Mouse (Mus musculus): Measurements from ENCODE around the gene Spsb4. TPM values are rescaled to one million over a fixed set of nuclear protein-coding genes. Genes with fewer than 3 reads are reported as not detected.

Gene Spsb4
- polyA plus RNA-seq, 1 experiment from 2014 or later = 6.1 TPM

GRCm38 (mm10) chr9:96908737-96909136 is 109.9 kb downstream of the Spsb4 start:
- DNase-seq (ENCODE audit: low spot score) = no peak
- no peak overlapping the region for H3K4me3 ChIP-seq (ENCODE audit: low read depth, low read length)
- no peak for TF ChIP-seq EP300 (optimal IDR thresholded peaks at IDR 0.05)
- no peak for TF ChIP-seq CTCF (IDR thresholded peaks at IDR 0.05; ENCODE audit: low read depth)
- H3K9ac ChIP-seq (ENCODE audit: low read length) = no peak overlapping the region
- no peak overlapping the region for H3K4me2 ChIP-seq (replicated peaks; ENCODE audit: low read depth)
- H3K4me1 ChIP-seq (replicated peaks; ENCODE audit: control insufficient read depth, insufficient read depth) = no peaks in the 10 kb centered on the region
- ATAC-seq (ENCODE audit: low FRiP score, low TSS enrichment) = no peak
- H3K27ac ChIP-seq (replicated peaks) = no peak overlapping the region
- H3K9me3 ChIP-seq (ENCODE audit: control insufficient read depth, low read length) = no peaks in the 10 kb centered on the region
- WGBS = 52% methylated on average over 2 of the region's 2 CpGs
- H3K27me3 ChIP-seq (ENCODE audit: control insufficient read depth, insufficient read depth, low read length) = no peaks in the 10 kb centered on the region
- H3K36me3 ChIP-seq (ENCODE audit: control insufficient read depth, insufficient read depth, low read length) = no peaks in the 10 kb centered on the region

GRCm38 (mm10) chr9:96904360-96905355 is 114.0 kb downstream of the Spsb4 start:
- WGBS = 77% methylated on average over 7 of the region's 7 CpGs
- H3K27ac ChIP-seq (replicated peaks) = no peak overlapping the region
- no peak for ATAC-seq (ENCODE audit: low FRiP score, low TSS enrichment)

GRCm38 (mm10) chr9:96899717-96900116 is 118.9 kb downstream of the Spsb4 start:
- H3K27me3 ChIP-seq (ENCODE audit: control insufficient read depth, insufficient read depth, low read length) = no peaks in the 10 kb centered on the region
- no peak overlapping the region for H3K4me3 ChIP-seq (ENCODE audit: low read depth, low read length)
- H3K9me3 ChIP-seq (ENCODE audit: control insufficient read depth, low read length) = no peaks in the 10 kb centered on the region
- no peaks in the 10 kb centered on the region for H3K4me1 ChIP-seq (replicated peaks; ENCODE audit: control insufficient read depth, insufficient read depth)
- no peak overlapping the region for H3K9ac ChIP-seq (ENCODE audit: low read length)
- no peak for TF ChIP-seq EP300 (optimal IDR thresholded peaks at IDR 0.05)
- no peak for TF ChIP-seq CTCF (IDR thresholded peaks at IDR 0.05; ENCODE audit: low read depth)
- no peak overlapping the region for H3K27ac ChIP-seq (replicated peaks)
- no peaks in the 10 kb centered on the region for H3K36me3 ChIP-seq (ENCODE audit: control insufficient read depth, insufficient read depth, low read length)
- 73% methylated on average over 5 of the region's 5 CpGs for WGBS
- no peak for ATAC-seq (ENCODE audit: low FRiP score, low TSS enrichment)
- H3K4me2 ChIP-seq (replicated peaks; ENCODE audit: low read depth) = no peak overlapping the region
- DNase-seq (ENCODE audit: low spot score) = no peak

More at GRCm38 (mm10) chr9:96904360-96905355, 114.0 kb downstream of the Spsb4 start:
- TF ChIP-seq CTCF (IDR thresholded peaks at IDR 0.05; ENCODE audit: low read depth) (no peak), EP300 (optimal IDR thresholded peaks at IDR 0.05) (no peak)
- no peak for DNase-seq (ENCODE audit: low spot score)
- H3K9ac ChIP-seq (ENCODE audit: low read length) = no peak overlapping the region
- no peaks in the 10 kb centered on the region for H3K9me3 ChIP-seq (ENCODE audit: control insufficient read depth, low read length)
- no peaks in the 10 kb centered on the region for H3K36me3 ChIP-seq (ENCODE audit: control insufficient read depth, insufficient read depth, low read length)
- H3K4me3 ChIP-seq (ENCODE audit: low read depth, low read length) = no peak overlapping the region
- H3K4me2 ChIP-seq (replicated peaks; ENCODE audit: low read depth) = no peak overlapping the region
- no peaks in the 10 kb centered on the region for H3K4me1 ChIP-seq (replicated peaks; ENCODE audit: control insufficient read depth, insufficient read depth)
- H3K27me3 ChIP-seq (ENCODE audit: control insufficient read depth, insufficient read depth, low read length) = no peaks in the 10 kb centered on the region

GRCm38 (mm10) chr9:96899004-96899403 is 119.6 kb downstream of the Spsb4 start:
- DNase-seq (ENCODE audit: low spot score) (no peak), ATAC-seq (ENCODE audit: low FRiP score, low TSS enrichment) (no peak)
- H3K27me3 ChIP-seq (ENCODE audit: control insufficient read depth, insufficient read depth, low read length) = no peaks in the 10 kb centered on the region
- H3K36me3 ChIP-seq (ENCODE audit: control insufficient read depth, insufficient read depth, low read length) = no peaks in the 10 kb centered on the region
- TF ChIP-seq CTCF (IDR thresholded peaks at IDR 0.05; ENCODE audit: low read depth) (no peak), EP300 (optimal IDR thresholded peaks at IDR 0.05) (no peak)
- H3K9me3 ChIP-seq (ENCODE audit: control insufficient read depth, low read length) = no peaks in the 10 kb centered on the region
- no peaks in the 10 kb centered on the region for H3K4me1 ChIP-seq (replicated peaks; ENCODE audit: control insufficient read depth, insufficient read depth)
- no peak overlapping the region for H3K4me2 ChIP-seq (replicated peaks; ENCODE audit: low read depth)
- H3K9ac ChIP-seq (ENCODE audit: low read length) = no peak overlapping the region
- no peak overlapping the region for H3K27ac ChIP-seq (replicated peaks)
- H3K4me3 ChIP-seq (ENCODE audit: low read depth, low read length) = no peak overlapping the region

DNA sequence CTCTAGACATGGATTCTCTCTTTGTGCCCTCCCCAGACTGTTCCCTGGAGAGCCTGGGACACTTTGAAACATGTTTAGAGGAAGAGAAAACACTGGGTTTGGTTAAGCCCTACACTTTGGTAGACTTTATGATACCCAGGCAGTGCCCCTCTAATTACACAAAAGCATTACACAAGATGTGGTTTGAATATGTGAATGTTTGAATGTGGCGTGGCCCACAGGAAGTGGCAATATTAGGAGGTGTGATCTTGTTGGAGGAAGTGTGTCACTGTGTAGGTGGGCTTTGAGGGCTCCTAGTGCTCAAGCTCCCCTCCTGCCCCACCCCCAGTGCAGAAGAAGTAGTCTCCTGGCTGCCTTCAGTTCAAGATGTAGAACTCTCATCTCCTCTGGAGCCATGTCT is 122.0 kb downstream of the Spsb4 start:
- no peak overlapping the region for H3K9ac ChIP-seq (ENCODE audit: low read length)
- DNase-seq (ENCODE audit: low spot score) (no peak), ATAC-seq (ENCODE audit: low FRiP score, low TSS enrichment) (no peak)
- H3K36me3 ChIP-seq (ENCODE audit: control insufficient read depth, insufficient read depth, low read length) = no peaks in the 10 kb centered on the region
- H3K27ac ChIP-seq (replicated peaks) = no peak overlapping the region
- no peak overlapping the region for H3K4me3 ChIP-seq (ENCODE audit: low read depth, low read length)
- H3K4me2 ChIP-seq (replicated peaks; ENCODE audit: low read depth) = no peak overlapping the region
- no peaks in the 10 kb centered on the region for H3K9me3 ChIP-seq (ENCODE audit: control insufficient read depth, low read length)
- H3K4me1 ChIP-seq (replicated peaks; ENCODE audit: control insufficient read depth, insufficient read depth) = no peaks in the 10 kb centered on the region
- 88% methylated on average over 1 of the region's 1 CpGs for WGBS
- no peak for TF ChIP-seq EP300 (optimal IDR thresholded peaks at IDR 0.05)
- no peak for TF ChIP-seq CTCF (IDR thresholded peaks at IDR 0.05; ENCODE audit: low read depth)
- no peaks in the 10 kb centered on the region for H3K27me3 ChIP-seq (ENCODE audit: control insufficient read depth, insufficient read depth, low read length)

DNA sequence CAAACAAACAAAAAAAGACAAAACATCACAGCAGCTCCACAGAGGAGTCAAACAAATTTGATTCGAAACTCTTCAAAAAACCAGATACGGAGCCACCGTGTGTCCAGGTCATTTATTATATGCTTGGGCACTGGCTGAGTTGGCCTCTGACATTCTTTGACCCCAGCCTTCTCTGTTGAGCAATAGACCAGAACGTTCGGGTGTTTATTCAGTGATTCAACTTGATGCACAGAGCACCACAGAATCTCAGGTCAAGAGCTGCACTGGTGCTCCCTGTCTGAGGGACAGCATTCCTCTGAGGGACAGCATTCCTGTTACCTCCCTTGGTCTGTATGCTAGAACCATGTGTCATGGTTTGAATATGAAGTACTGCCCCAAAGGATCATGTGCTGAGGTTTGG is 125.1 kb downstream of the Spsb4 start:
- no peaks in the 10 kb centered on the region for H3K36me3 ChIP-seq (ENCODE audit: control insufficient read depth, insufficient read depth, low read length)
- no peak overlapping the region for H3K27ac ChIP-seq (replicated peaks)
- H3K27me3 ChIP-seq (ENCODE audit: control insufficient read depth, insufficient read depth, low read length) = no peaks in the 10 kb centered on the region
- H3K9ac ChIP-seq (ENCODE audit: low read length) = no peak overlapping the region
- TF ChIP-seq CTCF (IDR thresholded peaks at IDR 0.05; ENCODE audit: low read depth) = no peak
- no peak for TF ChIP-seq EP300 (optimal IDR thresholded peaks at IDR 0.05)
- DNase-seq (ENCODE audit: low spot score) = no peak
- no peak for ATAC-seq (ENCODE audit: low FRiP score, low TSS enrichment)
- no peaks in the 10 kb centered on the region for H3K4me1 ChIP-seq (replicated peaks; ENCODE audit: control insufficient read depth, insufficient read depth)
- H3K4me2 ChIP-seq (replicated peaks; ENCODE audit: low read depth) = no peak overlapping the region
- 55% methylated on average over 5 of the region's 5 CpGs for WGBS
- H3K9me3 ChIP-seq (ENCODE audit: control insufficient read depth, low read length) = no peaks in the 10 kb centered on the region
- no peak overlapping the region for H3K4me3 ChIP-seq (ENCODE audit: low read depth, low read length)

Other genes starting within 250 kb of the Spsb4 start
- 19.1 TPM in 2 replicates for gene Pxylp1, start 126.2 kb downstream of the Spsb4 start, polyA plus RNA-seq (2015; fragmentation: Nextera tagmentation; extraction: Ambion mirVana)
- 25.3 and 26.3 TPM in 2 replicates for gene Slc25a36, start 92.3 kb upstream of the Spsb4 start, polyA plus RNA-seq (2015; fragmentation: Nextera tagmentation; extraction: Ambion mirVana)